Mouse (Mus musculus): ENCODE measurements around the gene Slc25a47.

GRCm38 (mm10) chr12:108820461-108820860 is 15.4 kb upstream of the Slc25a47 start:
- TF ChIP-seq POLR2A (IDR thresholded peaks at IDR 0.05; ENCODE audit: low read depth, low read length) (no peak), MAX (IDR thresholded peaks at IDR 0.05; ENCODE audit: low read length) (no peak), JUND (conservative IDR thresholded peaks at IDR 0.05; ENCODE audit: low read depth, low read length) (no peak), EP300 (IDR thresholded peaks at IDR 0.05; ENCODE audit: low read length) (no peak), GABPA (IDR thresholded peaks at IDR 0.05; ENCODE audit: insufficient replicate concordance, low read depth, low read length) (no peak)
